Mouse (Mus musculus): Measurements from ENCODE around the gene Rab22a.
"Not testable (repeated sequence)": the region's sequence is repeated elsewhere in the genome, so short reads cannot be mapped to it uniquely, and the experiment has no call there.

Gene Rab22a

GRCm38 (mm10) chr2:173672328-173672896 is 12.9 kb downstream of the Rab22a start:
- DNase-seq: no peak

DNA sequence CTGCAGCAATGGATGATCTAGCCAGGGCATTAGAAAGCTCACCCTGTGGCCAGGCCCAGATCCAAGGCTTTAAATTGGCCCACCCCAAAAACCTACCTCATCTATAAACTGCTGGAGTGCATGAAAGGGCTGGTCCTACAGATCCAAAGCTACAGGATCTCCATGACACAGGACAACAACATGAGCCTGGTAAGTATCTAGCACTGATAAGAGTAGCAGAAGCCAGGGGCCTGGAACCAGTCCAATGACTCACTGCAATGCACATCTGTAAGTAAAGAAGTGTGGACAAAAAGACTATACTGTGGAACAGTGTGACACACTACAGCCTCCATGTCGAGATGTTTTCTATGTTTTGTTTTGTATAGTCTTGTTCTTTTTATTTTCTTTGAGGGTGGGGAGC is 13.9 kb downstream of the Rab22a start:
- no peak for DNase-seq

DNA sequence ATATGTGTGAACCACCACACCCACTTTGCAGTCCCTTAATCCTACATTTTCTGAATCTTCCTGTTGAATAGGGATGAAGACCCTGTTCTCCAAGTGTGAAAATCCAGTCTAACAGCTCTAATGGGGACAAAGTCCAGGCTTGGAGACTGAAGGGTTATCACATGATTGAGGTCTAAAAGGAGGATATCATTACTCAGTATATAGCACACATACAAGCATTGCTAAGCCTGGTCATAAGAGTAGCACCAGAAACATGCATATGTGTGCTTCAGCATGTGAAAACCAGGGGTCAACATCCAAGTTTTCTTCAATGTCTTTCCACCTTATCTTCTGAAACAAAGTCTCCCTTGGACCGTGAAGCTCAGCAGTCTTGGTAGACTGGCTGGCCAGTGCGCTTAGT is 19.0 kb downstream of the Rab22a start:
- no peak for DNase-seq

GRCm38 (mm10) chr2:173679217-173679616 is 19.7 kb downstream of the Rab22a start:
- no peak for DNase-seq

DNA sequence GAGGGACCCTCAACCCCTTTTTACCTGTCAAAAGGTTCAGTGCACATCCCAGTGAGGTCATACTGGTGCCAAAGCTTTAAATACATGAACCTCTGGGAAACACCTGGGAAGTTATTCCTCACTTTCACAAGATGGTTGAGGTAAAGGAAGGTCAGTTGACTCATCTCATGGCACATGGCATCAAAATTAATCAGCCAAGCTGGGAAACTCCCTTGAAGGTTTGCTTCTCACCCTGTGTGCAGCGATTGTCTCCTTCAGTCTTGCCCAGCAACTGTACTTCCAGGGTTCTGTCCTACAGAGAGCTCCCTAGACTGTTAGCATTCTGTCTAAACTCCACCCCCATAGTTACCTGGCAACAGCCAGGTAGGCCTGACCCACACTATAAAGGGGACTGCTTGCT is 20.6 kb downstream of the Rab22a start:
- no peak for DNase-seq

- DNase-seq: no peak
Observed at GRCm38 (mm10) chr2:173682773-173683172, 23.2 kb downstream of the Rab22a start.

DNA sequence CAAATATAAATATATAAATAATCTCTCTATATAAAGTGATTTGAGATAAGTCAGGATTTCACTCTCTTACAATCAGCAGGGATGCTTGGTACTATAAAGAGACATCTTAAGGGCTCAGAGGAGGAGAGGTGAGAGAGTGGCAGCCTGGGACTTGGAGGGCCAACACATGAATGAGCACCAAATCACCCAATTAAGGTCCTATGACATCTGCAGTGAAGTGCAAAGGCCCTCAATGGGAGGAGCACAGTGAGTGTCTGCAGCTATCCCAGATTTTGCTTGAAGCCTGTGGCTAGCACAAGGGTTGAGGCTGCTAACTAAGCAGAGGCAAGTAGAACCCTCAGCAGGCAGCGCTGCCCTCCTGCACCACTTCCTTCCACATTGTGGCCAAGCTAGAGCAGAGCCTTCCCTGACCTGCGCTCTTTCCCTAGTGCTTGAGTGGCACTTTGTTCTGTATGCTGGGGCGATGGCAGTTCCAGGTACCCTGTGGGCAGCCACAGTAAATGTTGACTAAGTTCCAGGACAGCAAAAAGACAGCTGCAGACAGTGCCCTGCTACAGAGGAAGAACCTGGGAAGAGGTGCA is 26.3 kb downstream of the Rab22a start:
- DNase-seq: no peak

DNA sequence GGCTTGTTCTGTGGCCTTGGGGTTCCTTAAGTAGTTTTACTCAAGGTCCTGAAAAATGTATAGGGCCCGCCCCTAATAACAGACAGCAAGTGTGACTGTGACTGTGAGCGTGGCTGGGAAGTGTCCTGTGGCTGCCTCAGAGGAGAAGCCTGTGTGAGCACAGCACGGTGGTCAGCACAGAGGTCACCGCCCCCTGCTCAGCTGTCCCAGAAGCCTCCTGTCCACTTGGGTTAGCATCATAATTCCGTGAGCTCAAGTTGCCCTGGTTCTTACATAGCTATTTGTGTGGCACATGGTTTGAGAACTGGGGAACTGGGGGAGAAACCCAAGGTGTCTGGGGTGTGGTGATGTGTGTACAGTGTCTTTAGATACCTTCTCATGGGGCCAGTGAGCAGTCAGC is 27.8 kb downstream of the Rab22a start:
- no peak for DNase-seq

DNA sequence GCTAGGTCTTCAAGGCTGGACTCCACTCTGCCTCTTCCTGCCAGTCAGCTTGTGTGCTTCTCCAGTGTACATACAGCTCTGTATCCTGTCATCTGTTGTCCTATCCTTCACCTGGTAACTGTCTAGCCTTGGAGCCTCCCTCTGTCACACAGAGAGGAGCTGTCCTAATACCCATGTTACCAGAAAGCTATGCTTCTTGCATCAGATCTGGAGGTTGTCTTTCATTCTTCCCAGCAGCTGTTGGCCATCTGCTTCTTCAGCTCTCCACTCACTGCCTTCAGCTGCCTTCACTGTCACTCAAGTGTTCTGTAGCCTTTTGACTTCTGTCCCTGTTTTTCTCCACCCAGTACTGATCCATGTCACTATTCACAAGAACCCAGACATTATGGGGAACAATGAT is 30.3 kb downstream of the Rab22a start:
- DNase-seq: no peak

GRCm38 (mm10) chr2:173691748-173692147 is 32.2 kb downstream of the Rab22a start:
- no peak for DNase-seq

GRCm38 (mm10) chr2:173692693-173693092 is 33.1 kb downstream of the Rab22a start:
- no peak for DNase-seq

GRCm38 (mm10) chr2:173698850-173699249 is 39.3 kb downstream of the Rab22a start:
- DNase-seq: no peak

- DNase-seq: no peak
Observed at GRCm38 (mm10) chr2:173702096-173702866, 42.7 kb downstream of the Rab22a start.

- no peak for DNase-seq
Observed at GRCm38 (mm10) chr2:173702867-173703237, 43.3 kb downstream of the Rab22a start.

GRCm38 (mm10) chr2:173705827-173706551 is 46.4 kb downstream of the Rab22a start:
- no peak for DNase-seq

- not testable (repeated sequence) for DNase-seq
Observed at GRCm38 (mm10) chr2:173707626-173708025, 48.1 kb downstream of the Rab22a start.

GRCm38 (mm10) chr2:173710193-173710592 is 50.6 kb downstream of the Rab22a start:
- no peak for DNase-seq

GRCm38 (mm10) chr2:173712656-173713055 is 53.1 kb downstream of the Rab22a start:
- DNase-seq: no peak

GRCm38 (mm10) chr2:173713241-173713640 is 53.7 kb downstream of the Rab22a start:
- no peak for DNase-seq

GRCm38 (mm10) chr2:173714620-173715218 is 55.2 kb downstream of the Rab22a start:
- DNase-seq: no peak

DNA sequence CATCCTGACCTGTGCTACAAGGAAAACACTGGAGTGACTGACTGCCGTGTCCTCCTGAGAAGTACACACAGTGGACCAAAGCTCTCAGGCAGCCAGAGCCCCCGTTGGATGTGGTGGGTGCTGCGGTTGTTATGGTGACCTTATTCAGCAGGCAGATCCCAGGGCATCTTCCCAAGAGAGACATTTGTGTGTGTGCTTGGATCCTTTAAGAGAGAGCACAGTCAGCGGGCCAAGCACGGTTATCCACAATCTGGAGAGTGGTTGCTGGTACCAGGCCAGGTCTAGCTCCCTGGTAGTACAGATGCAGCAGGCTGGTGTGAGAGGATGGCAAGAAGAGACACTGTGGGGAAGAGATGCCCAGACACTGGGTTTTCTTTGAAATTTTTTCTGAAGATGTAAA is 57.4 kb downstream of the Rab22a start:
- no peak for DNase-seq

- not testable (repeated sequence) for DNase-seq
Observed at GRCm38 (mm10) chr2:173719115-173719514, 59.6 kb downstream of the Rab22a start, which contains the start of gene 1700010B08Rik. Gene 1700010B08Rik, plus strand, starts transcription at chr2:173719415.

DNA sequence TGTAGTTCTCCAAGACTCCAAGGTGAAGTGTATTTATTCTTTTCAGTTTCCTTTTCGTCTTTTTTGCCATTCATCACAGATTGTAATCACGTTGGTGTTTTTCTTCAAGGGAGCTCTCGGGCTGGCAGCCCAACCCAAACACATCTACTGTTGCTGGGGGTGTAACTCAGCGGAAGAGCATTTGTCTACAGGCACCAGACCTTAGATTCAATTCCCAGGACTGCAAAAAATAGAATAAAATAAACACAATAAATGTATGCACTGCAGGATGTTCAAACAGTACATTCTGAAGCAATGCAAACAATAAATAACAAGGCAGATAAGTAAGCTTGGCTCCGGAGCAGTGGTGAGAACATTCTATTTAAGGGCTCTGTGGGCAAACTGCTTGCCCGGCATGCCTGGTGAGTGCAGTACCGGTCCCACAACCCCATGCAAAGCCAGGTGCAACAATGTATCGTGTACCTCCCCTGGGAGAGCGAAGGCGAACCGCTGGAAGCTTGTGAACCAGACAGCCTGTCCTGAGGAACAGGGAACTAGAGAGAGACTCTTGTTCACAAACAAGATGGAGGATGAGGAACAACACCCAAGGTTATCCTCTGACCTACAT is 62.8 kb downstream of the Rab22a start:
- no peak for DNase-seq

Measured in cerebellum, adult 11-12 months (tissue).